Mouse (Mus musculus): ENCODE results near the gene Exog.

Gene Exog

DNA sequence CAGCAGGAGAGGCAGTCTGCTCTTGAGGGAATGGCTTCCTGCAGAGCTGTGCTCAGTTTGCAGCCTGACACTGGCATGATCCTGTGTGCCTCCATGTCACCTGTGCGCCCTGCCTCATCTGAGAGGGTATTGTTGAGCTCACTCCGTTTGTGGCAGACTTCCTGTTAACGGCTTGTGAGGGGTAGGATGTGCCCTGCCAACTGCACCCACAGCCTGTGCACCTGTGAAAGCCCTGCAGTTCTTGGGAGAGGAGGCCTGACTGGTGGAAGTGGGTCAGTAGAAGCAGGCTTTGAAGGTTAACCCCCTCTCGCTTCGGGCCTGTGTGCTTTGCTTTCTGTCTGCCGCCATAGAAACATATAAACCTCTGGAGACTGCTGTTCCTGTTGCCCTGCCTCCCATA lies 20.3 kb downstream of the Exog start:
- DNase-seq, result peak; percentile 84

DNA sequence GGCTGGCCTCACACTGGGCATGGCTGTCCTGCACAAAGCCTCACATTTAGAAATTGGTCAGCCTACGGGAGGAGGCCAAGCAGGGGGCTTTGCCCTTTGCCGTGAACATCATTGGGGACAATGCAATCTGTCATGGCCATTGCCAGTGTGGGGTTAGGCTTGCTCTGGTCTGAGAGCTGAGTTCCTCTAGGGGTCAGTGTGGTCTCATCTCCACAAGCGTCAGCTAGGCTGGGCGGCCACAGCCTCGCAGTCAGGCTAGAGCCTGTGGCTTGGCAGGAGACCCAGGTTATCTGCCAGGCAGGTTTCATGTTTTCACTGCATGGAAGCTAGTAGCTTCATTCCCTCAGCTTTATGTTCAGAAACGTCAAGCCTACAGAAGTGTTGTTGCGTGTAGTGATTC lies 20.9 kb downstream of the Exog start:
- peak; percentile 58 for DNase-seq

DNA sequence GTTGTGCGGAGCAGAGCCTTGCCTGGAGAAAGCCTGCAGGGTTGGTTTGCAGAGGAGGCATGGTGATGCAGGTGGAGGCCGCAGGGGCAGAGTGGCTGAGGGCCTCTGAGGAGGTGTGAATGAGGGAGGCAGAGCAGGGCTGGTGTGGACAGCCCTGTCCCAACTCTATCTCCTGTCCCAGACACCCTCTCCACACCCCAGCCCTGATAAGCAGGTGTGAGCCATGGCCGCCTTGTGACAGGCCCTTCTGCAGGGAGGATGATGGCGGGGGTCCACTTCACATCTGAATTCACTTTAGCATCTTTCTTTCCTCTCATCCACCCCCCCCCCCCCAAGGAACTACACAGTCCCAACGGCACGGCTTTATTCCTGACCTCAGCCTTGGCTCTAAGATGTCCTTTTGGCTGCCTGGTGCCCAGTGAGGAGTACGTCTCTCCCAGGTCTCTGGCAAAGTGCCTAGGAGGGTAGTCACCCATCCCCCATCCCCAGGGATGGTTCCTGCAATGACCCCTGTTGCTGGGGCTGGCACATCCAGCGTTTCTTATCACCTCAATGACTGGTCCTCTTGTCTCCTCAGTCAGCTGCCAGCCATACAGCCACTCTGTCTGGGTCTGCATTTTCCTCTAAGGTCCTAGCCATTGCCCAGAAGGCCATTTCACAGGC lies 25.1 kb downstream of the Exog start:
- no peak for DNase-seq

DNA sequence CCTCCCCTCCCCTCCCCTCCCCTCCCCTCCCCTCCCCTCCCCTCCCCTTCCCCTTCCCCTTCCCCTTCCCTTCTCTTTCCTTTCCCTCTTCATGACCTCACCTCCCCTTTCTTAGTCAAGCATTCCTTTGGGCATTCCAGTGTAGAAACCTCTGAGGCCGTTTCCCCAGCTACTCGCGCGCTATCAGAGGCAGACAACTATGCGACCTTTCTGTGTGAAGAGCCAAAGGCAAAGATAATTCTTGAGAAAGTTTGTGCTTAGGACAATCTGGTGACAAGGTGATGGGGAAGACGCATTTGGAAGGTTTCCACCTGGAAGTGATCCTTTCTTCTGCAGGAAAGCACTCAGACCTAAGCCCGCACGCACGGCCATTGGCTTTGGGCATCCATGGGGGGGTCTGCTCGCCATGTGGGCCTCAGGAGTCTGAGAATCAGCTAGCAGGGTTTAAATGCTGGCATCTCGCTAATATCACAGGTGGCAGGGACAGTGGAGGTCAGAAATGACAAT lies 27.7 kb downstream of the Exog start:
- DNase-seq, result no peak

DNA sequence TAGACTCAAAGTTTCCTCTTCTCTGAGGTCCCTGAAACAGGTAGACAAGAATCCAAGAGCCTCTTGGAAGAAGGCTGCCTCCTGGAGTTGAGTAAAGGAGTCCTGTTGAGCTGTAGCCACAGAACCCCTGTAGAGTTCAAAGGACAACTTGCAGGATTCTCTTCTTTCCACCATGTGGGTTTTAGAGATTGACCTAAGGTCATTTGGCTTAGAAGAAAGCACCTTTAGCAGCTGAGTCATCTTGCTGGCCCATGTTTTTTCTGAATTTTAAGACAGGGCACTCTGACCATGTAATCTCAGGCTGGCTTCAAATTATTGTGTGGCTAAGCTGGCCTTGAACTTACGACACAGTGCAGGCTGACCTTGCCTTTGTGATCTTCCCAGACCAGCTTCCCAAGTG lies 28.3 kb downstream of the Exog start:
- no peak for DNase-seq

DNA sequence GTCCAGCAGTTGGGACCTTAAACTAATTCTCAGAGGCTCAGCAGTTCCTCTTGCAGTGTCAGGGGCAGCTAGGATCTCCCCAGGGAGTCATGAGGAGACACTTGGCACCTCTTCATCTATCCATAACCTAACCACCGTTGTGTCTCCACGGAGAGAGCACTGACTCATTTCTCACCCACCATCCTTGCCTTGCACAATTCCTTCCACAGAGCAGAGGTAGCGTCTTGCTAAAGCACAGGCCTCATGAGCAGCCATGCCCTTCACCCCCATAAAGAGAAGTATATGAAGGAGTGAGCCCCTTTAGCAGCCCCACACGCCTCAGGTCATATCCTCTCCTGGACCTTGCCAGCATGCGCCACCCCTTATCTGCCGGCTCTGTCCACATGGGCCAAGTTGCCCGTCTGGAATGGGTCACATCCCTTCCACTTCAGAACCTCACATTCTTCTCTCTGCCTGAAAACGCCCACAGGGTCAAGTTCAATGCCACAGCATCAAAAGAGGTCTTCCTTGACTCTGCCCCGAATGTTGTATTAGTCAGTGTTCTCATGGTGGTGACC lies 28.9 kb downstream of the Exog start:
- DNase-seq, result no peak

DNA sequence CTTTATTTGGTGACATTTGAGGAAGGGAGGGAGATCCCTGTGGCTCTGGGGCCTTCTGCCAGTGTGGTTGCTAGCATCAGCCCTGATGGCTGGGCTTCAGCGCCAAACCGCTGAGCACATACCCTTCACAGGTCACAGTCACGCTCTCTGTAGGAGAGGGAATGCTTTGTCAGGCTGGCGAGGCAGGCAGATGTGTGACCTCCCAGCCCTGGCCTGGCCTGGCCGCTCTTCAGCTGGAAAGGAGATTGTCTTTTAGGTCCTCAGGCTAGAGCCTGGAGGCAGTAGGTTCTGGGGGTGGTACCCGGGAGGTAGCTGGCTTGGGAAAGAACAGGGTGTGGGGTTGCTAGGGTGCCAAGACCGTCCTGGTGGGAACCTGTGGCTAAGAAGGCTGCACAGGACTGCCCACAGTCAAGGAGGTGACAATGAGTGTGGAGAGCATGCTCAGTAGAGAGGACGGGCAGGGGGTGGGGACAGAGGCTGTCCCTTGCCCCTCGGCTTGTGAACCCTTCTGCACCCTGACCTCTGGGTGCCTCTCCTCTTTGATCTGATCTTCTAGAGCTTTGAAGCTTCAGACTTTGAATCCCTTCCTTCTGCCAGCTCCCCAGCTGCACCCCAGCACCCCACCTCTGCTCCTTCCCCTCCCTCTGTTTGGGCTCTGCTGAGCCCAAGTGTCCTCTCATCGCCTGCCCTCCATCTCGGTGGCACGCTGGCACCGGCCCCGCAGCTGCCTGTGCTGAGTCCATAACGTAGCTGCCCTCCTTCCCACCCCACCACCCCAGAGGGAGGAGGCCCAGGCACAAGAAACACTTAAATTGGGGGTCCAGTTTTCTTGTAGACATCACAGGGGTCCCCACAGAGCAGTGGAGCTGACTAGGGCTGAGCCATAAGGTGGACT lies 30.2 kb downstream of the Exog start:
- no peak for DNase-seq

DNA sequence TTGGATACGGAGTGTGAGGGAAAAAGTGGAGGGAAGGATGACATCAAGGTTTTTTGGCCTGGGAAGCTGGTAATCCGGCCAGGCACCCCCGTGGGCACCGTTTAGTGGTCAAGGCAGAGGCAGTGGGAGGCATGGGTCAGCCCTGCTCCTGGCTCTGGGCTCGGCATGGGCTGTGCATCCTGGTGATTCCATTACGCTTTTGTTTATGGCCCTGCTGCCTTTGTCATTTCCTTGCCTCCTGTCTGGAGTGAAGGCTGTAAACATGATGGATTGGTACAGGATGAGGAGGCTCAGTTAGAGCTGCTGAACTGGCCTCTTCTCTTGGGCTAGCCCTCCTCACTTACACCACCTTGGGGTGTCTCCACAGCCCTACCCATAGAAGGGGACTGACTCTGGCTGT lies 33.0 kb downstream of the Exog start:
- DNase-seq, result no peak

DNA sequence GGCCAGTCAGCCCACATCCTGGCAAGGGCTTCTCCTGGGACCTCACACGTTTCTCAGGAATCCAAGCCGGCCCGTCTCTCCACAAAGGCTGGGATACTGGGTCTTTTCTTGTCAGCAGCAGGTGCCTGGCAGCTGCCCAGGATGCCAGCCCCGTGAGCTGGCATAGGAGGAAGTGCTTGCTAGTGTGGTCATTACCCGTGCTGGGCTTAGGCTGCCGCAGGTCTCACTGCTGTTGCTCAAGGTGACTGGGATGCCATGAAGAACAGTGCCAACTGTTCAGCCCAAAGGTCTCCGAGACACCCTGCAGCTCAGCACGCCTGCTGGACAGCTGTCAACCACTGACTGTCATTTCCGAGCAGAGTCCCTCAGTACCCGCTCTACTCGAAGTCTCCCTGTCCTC lies 33.6 kb downstream of the Exog start:
- no peak for DNase-seq

DNA sequence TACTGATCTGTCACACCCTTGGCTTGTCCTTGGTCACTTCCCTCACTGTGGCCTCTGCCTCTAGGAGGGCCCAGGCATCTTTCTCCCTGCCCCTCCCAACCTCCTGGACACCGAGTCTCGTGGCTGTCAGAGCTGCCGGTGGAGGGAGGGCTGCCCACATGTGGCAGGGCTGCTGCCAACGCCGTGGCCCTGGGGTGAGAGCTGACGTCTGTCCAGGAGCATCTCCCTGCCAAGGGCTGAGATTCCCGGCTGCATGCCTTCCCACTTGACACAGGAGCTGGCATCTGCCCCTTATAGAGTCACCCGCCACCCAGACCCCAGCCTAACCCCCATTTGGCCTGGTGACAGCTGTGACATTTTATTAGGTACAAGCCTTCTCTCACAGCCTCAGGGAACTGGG lies 34.6 kb downstream of the Exog start:
- DNase-seq, result no peak

DNA sequence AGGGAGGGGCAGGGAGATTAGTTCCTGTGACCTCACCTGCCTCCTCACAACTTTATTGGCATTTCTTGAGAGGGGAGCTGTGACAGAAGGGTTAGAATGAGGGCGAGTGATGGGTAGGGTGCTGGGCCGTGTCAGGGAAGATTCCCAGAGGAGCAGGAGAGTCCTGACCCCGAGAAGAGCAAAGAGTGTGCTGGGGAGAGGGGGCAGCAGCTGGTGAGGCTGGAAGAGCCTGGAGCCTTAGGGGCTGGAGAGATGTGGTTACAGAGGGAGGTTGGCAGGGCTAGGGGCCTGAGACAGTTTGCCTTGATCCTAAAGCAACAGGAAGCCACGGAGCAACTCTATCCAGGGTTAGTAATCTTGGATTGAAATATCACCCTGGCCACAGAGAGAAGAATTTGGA lies 36.9 kb downstream of the Exog start:
- no peak for DNase-seq

DNA sequence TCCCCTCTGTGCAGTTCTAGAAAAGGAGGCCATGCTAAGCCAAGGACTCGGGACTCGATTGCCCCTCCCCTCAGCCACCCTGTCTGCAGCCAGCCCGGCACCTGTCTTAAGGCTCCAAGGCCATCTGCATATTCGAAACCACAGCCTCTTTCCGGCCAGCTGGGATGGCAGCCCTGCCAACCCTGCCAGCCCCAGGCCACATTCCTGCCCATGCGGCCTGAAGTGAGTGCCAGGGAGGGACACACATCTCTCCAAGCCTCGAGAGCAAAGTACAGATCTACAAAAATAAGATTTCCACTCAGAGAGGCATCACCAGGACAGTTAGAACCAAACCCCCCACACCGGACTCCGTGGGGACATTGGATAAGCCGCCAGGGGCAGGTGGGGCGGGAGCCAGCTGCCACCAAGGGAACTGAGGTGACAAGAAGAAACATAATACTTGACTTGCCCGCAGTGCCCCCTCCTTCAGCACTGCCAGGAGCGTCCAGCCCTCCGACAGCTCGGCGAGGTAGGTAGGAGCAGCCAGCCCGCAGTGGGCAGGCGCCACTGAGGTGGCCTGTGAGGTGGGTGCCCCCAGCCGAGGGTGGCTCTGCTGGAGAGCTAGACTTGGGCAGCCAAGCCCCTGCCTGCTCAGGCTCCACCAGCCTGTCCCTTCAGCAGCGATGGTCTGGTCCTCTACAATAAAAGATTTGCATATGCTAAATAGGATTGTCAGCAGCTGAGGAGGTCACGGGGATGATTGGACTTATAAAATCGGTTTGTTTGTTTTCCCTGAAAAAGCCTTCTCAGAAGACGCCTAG lies 39.0 kb downstream of the Exog start:
- DNase-seq, result peak; percentile 48

DNA sequence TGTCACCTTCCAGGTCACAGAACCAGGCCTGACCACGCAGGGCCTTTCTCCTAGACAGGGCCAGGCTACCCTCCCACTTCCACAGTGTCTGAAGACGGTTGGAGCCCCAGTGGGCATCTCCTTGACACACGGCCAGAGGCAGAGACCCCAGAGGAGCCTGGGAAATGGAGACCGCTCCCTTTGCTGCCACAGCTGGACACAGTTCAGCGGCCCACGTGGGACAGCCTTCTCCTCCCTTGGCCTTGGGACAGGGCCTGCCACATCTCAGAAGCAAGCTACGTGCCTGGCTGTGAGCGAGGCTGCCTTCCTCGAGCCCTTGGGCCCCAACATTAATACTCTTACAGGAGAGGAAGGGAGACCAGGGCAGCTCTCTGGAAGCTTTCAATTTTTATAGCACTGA lies 39.7 kb downstream of the Exog start:
- DNase-seq, result no peak

DNA sequence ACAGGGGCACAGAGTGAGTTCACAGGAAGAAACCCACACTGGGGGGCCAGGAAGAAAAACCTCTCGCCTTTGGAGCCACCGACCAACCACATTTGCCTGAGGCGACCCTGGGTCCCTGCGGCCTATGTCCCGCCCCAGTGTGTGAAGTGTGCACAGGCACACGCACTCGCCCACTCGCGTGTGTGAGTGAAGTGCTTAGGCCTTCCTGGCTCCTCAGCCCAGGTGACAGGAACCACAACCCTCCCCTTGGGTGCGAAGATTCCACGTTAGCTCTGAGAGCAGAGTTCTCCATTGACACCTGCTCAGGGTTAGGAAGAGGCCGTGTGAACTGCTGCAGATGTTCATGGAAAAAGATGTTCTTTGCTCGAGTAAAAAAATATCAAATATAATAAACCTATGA lies 40.1 kb downstream of the Exog start:
- DNase-seq, result peak; percentile 40

DNA sequence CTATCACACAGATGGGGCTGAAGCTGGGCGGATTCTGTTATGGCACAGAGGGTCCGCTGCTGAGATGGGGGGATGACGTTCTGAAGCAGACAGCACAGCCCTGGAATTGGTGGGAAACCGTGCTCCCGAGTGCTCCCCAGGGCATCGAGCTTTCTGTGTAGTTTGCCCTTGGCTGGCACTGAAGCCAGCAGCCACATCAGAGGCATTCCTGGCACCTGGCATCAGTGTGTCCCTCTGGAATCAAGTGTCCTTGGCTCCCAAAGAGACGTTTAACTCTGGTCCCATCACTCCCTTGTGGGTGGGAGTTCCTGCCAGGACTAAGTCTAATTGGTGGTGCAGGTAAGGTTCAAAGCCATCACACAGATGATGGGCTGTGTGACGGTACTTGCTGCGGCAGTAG lies 51.6 kb downstream of the Exog start:
- DNase-seq, result no peak

DNA sequence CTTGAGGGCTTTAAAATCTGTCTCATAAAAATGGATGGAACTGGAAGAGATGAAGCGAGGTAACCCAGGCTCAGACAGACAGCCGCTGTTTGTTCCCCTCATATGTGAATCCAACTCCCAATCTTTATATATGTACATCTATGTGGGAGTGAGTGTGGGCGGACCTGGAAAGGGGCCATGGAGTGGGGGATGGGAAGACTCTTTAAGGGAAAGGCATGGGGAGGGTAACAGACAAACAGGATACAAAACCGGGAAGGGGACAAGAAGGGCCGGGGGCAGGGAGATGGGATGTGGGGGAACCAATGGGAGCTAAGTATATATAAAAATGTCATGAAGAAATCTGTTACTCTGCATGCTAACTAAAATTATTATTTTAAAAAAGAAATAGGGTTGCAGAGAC lies 52.2 kb downstream of the Exog start:
- DNase-seq, result no peak

DNA sequence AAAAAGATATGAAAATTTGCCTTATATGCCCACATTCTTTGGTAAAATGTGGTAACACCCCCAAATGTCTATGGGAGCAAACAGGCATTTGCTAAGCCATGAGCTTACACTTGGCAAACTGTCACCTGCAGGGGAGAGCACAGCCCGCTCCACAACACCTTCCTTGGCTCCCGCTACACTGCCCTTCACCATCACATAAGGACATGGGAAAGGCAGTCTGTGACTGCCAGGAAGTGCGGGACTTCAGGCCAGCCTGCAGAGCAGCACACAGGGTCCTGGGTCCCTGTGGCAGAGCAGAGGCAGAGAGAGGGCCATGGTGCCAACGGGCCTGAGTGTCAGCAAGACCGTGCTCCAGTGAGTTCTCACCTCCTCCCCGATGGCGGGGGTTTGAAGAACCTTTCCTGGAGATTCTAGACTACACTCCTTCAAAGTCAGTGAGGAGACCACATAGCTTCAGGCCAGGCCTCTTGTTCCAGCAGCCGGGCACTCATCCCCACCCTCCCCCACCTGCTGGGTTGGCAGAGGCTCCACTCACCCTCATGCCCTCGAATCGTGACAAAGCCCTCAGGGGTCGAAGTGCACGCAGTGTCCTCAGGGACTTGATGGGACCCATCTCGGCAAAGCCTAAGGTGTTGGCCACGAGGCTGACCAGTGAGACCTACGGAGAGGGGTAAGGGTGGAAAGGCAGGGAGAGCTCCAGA lies 53.0 kb downstream of the Exog start:
- no peak for DNase-seq

DNA sequence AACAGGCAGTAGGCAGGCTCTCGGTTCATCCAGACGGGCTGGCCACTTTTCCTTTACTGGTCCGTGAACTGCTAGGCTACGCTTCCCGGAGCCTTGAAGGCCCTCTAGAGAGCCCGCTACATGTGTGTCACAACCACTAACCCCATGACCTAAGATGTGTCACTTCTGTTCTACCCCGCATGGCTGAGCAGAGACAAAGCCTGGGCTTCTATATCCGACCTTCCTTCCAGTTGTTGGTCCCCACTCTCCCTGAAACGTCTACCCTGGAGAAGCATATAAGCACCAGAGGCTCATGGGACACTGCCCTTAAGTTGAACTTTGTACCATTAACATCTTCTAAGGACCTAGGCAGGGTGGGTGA lies 53.5 kb downstream of the Exog start:
- no peak for DNase-seq

DNA sequence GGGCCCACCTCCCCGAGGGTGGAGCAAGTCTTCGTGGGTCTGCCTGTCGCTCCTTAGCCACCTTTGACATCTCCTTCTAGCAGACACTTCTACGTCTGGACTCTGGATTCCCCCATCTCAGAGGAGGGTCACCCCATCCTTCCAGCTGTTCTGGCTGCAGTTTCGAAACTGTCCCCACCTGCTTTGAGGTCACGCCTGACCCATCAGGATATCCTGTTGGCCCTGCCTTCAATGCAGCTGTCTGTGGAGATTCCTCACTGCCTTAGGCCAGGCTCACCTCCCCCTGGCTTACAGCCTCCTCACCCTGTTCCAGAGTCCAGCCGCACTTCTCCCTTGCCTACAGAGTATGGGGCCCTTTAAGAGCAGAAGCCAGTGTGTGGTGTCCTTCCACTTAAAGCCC lies 54.1 kb downstream of the Exog start:
- no peak for DNase-seq

DNA sequence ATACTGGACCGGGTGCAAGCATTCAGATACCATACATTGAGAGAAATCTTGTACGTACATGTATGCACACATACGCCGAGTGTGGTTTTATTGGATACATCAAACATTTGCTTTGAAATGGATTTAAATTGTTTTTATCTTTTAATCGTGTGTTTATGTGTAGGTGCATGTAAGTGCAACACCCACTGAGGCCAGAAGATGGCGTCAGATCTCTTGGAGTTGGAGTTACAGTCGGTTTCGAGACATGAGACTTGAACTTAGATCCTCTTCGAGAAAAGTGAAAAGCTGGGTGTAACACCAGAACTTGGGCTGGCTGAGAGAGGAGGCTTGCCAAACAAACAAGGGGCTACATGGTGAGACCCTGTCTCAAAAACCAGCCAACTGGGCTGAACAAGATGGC lies 58.9 kb downstream of the Exog start:
- DNase-seq, result no peak

DNA sequence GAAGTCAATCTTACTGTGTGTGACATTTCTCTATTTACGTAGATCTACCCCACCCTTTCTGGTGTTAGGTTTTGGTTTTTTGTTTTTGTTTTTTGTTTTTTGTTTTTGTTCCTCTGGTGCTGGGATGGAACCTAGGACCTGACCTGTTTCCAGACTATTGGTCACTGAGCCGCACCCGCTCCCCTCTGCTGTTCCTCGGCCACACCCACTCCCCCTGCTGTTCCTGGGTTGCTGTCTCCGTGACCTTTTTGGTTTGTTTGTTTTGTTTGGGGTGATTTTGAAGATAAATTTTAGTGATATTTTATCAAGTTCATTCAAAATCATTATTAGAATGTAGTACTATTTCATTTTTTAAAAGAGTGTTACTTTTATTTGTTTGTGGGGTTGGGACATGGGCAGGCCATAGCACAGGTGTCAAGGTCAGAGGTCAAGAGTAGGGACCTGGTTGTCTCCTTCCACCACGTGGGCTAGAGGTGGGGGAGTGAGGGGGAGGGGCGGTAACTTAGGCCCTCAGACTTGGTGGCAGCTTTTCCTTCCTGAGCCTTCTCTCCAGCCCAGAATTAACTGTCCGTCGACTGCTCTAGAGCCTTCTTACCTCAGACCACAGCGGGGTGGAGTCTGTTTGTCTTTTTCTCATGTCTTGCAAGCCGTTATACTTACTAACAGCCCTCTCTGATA lies 60.4 kb downstream of the Exog start:
- DNase-seq, result no peak

DNA sequence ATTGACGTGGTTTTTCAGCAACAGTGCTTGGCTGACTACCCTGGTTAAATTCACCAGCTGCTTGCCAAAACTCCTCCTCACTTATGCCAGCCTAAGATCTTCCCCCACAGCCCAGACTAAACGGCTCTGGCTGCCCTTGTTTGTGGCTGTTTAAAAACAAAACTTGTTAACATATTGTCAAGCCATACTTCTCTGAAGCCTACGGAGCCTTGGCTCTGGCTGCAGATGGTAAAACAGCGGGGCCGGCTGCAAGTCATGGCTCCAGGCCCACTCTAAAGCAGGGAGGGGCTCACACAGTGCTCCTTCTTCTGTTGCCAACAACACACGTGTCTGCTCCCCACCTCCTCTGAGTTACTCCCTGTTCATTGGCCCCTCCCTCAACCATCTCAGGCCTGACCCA lies 66.2 kb downstream of the Exog start:
- DNase-seq, result no peak

Measured in thymus, postnatal 25 days (tissue).